Mouse (Mus musculus) kidney, embryonic 16.5 days (tissue): ENCODE measurements around the gene Gm9639. TPM values are rescaled to one million over a fixed set of nuclear protein-coding genes. Genes with fewer than 3 reads are reported as not detected.

Source experiments
- ATAC-seq: fragments of 200-750 bp; cut with Nextera tagmentation; 2 replicates; pipeline ENCODE4 v1.8.0; 2017; ENCODE audit warnings: moderate TSS enrichment; ENCODE audit not compliant: low FRiP score, low TSS enrichment
- H3K27ac ChIP-seq: fragments of 300-500 bp; sonication (generic); 2 replicates; pipeline ENCODE4 v1.5.1; 2014; ENCODE audit warnings: low read length
- H3K27me3 ChIP-seq: fragments of 300-500 bp; sonication (generic); 2 replicates; pipeline ENCODE4 v1.6.1; 2014; ENCODE audit warnings: low read length, control low read depth, mixed read lengths; ENCODE audit not compliant: insufficient read depth
- H3K36me3 ChIP-seq: fragments of 300-500 bp; sonication (generic); 2 replicates; pipeline ENCODE4 v1.6.1; 2014; ENCODE audit warnings: low read length, control low read depth, mixed read lengths; ENCODE audit not compliant: insufficient read depth
- H3K4me1 ChIP-seq: fragments of 300-500 bp; sonication (generic); 2 replicates; pipeline ENCODE4 v1.6.1; 2014; ENCODE audit warnings: low read length, control low read depth, mixed read lengths; ENCODE audit not compliant: insufficient read depth
- H3K4me2 ChIP-seq: fragments of 300-500 bp; sonication (generic); replicated peaks from 2 replicates; pipeline ENCODE4 v1.6.1; 2014; ENCODE audit warnings: low read depth, low read length
- H3K4me3 ChIP-seq: fragments of 300-500 bp; sonication (generic); 2 replicates; pipeline ENCODE4 v1.5.1; 2014; ENCODE audit warnings: mild to moderate bottlenecking, low read length
- H3K9ac ChIP-seq: fragments of 300-500 bp; sonication (generic); replicated peaks from 2 replicates; pipeline ENCODE4 v1.6.1; 2014; ENCODE audit warnings: low read length
- H3K9me3 ChIP-seq: fragments of 300-500 bp; sonication (generic); 2 replicates; pipeline ENCODE4 v1.6.1; 2016; ENCODE audit warnings: low read length, control low read depth
- WGBS: fragments of 180-500 bp; shearing (Covaris S2); extraction: QIAGEN DNeasy Blood & Tissue Kit; methylation state at CpG from one replicate; pipeline ENCODE4 v1.1.7; 2014; 5-methylcytosine and 5-hydroxymethylcytosine counted together
- polyA plus RNA-seq: library from polyadenylated mRNA; unstranded; fragments of >200 nt; fragmentation: Nextera tagmentation; extraction: Ambion mirVana; gene quantifications from 2 replicates; pipeline ENCODE4 v1.2.1, GENCODE M21; 2015

Gm9639 gene
- polyA plus RNA-seq, result not detected in 2 replicates

GRCm38 (mm10) chr10:77794976-77795375, at the start of gene Gm9639:
Gm9639 (minus strand) TSS chr10:77795076.
- WGBS, result 59% methylated on average over 1 of the region's 2 CpGs
- Histone ChIP-seq H3K27ac (no peak within 1 kb of the TSS), H3K36me3 (no peaks in the 10 kb centered on the region), H3K9ac (no peak within 1 kb of the TSS), H3K4me2 (no peak within 1 kb of the TSS), H3K9me3 (no peaks in the 10 kb centered on the region), H3K27me3 (no peaks in the 10 kb centered on the region), H3K4me1 (no peaks in the 10 kb centered on the region), H3K4me3 (no peak within 1 kb of the TSS)
- no peak for ATAC-seq

- WGBS, result 71% methylated on average over 6 of the region's 6 CpGs
- Histone ChIP-seq H3K4me3 (no peak overlapping the region), H3K9ac (no peak overlapping the region), H3K4me1 (no peaks in the 10 kb centered on the region), H3K27ac (no peak overlapping the region), H3K4me2 (no peak overlapping the region), H3K9me3 (peaks cover 6% of the 10 kb centered on the region; the same call in 1 of the 2 replicates), H3K27me3 (no peaks in the 10 kb centered on the region), H3K36me3 (no peaks in the 10 kb centered on the region)
- ATAC-seq, result no peak
These were observed 44.1 kb upstream of the Gm9639 start for GRCm38 (mm10) chr10:77839006-77839405.

- no peak for ATAC-seq
- Histone ChIP-seq H3K27me3 (no peaks in the 10 kb centered on the region), H3K4me1 (no peaks in the 10 kb centered on the region), H3K4me3 (no peak within 1 kb of the TSS), H3K9ac (no peak within 1 kb of the TSS), H3K4me2 (no peak within 1 kb of the TSS), H3K9me3 (no peaks in the 10 kb centered on the region), H3K27ac (no peak within 1 kb of the TSS), H3K36me3 (no peaks in the 10 kb centered on the region)
- 73% methylated on average over 9 of the region's 9 CpGs for WGBS
These were observed 40.8 kb upstream of the Gm9639 start, which contains the start of gene Krtap10-10 for GRCm38 (mm10) chr10:77835647-77836046. Krtap10-10 (plus strand) TSS chr10:77835947.

GRCm38 (mm10) chr10:77826951-77827350, 32.1 kb upstream of the Gm9639 start, which contains the start of gene Krtap10-4:
Krtap10-4 (minus strand) TSS chr10:77827095.
- 69% methylated on average over 6 of the region's 6 CpGs for WGBS
- ATAC-seq, result no peak
- no peak within 1 kb of the TSS for H3K27ac ChIP-seq
- H3K36me3 ChIP-seq, result no peaks in the 10 kb centered on the region
- no peak within 1 kb of the TSS for H3K4me3 ChIP-seq
- no peak within 1 kb of the TSS for H3K9ac ChIP-seq
- no peaks in the 10 kb centered on the region for H3K27me3 ChIP-seq
- no peaks in the 10 kb centered on the region for H3K4me1 ChIP-seq
- no peaks in the 10 kb centered on the region for H3K9me3 ChIP-seq
- no peak within 1 kb of the TSS for H3K4me2 ChIP-seq

GRCm38 (mm10) chr10:77819203-77819602, 24.3 kb upstream of the Gm9639 start:
- no peak overlapping the region for H3K9ac ChIP-seq
- no peak overlapping the region for H3K4me2 ChIP-seq
- no peaks in the 10 kb centered on the region for H3K4me1 ChIP-seq
- no peaks in the 10 kb centered on the region for H3K36me3 ChIP-seq
- H3K27ac ChIP-seq, result no peak overlapping the region
- no peaks in the 10 kb centered on the region for H3K9me3 ChIP-seq
- no peak for ATAC-seq
- WGBS, result 38% methylated on average over 4 of the region's 4 CpGs
- H3K4me3 ChIP-seq, result no peak overlapping the region
- no peaks in the 10 kb centered on the region for H3K27me3 ChIP-seq

GRCm38 (mm10) chr10:77818523-77818922, 23.6 kb upstream of the Gm9639 start:
- Histone ChIP-seq H3K4me1 (no peaks in the 10 kb centered on the region), H3K9ac (no peak overlapping the region), H3K36me3 (no peaks in the 10 kb centered on the region), H3K27ac (no peak overlapping the region), H3K27me3 (no peaks in the 10 kb centered on the region), H3K4me3 (no peak overlapping the region), H3K4me2 (no peak overlapping the region), H3K9me3 (no peaks in the 10 kb centered on the region)
- no peak for ATAC-seq
- 98% methylated on average over 4 of the region's 4 CpGs for WGBS

- Histone ChIP-seq H3K36me3 (no peaks in the 10 kb centered on the region), H3K27ac (no peak overlapping the region), H3K9ac (no peak overlapping the region), H3K27me3 (no peaks in the 10 kb centered on the region), H3K4me2 (no peak overlapping the region), H3K4me3 (no peak overlapping the region), H3K4me1 (no peaks in the 10 kb centered on the region), H3K9me3 (no peaks in the 10 kb centered on the region)
- WGBS, result 41% methylated on average over 5 of the region's 5 CpGs
- ATAC-seq, result no peak
These were observed 20.6 kb upstream of the Gm9639 start for GRCm38 (mm10) chr10:77815514-77815913.

GRCm38 (mm10) chr10:77814382-77814781, 19.5 kb upstream of the Gm9639 start, which contains the start of gene Gm2696:
Gm2696 (plus strand) TSS chr10:77814682.
- Histone ChIP-seq H3K4me3 (no peak within 1 kb of the TSS), H3K27me3 (no peaks in the 10 kb centered on the region), H3K36me3 (no peaks in the 10 kb centered on the region), H3K27ac (no peak within 1 kb of the TSS), H3K9me3 (no peaks in the 10 kb centered on the region; the same call in 1 of the 2 replicates), H3K4me2 (no peak within 1 kb of the TSS), H3K4me1 (no peaks in the 10 kb centered on the region), H3K9ac (no peak within 1 kb of the TSS)
- WGBS, result 60% methylated on average over 4 of the region's 4 CpGs
- no peak for ATAC-seq

- no peaks in the 10 kb centered on the region for H3K27me3 ChIP-seq
- WGBS, result 78% methylated on average over 3 of the region's 5 CpGs
- H3K9me3 ChIP-seq, result no peaks in the 10 kb centered on the region; the same call in 1 of the 2 replicates
- no peak within 1 kb of the TSS for H3K9ac ChIP-seq
- ATAC-seq, result no peak
- no peak within 1 kb of the TSS for H3K4me3 ChIP-seq
- H3K4me1 ChIP-seq, result no peaks in the 10 kb centered on the region
- no peaks in the 10 kb centered on the region for H3K36me3 ChIP-seq
- H3K27ac ChIP-seq, result no peak within 1 kb of the TSS
- H3K4me2 ChIP-seq, result no peak within 1 kb of the TSS
These were observed 16.9 kb upstream of the Gm9639 start, which contains the start of gene Gm9507 for GRCm38 (mm10) chr10:77811743-77812142. Gm9507 (minus strand) TSS chr10:77811843.

- Histone ChIP-seq H3K36me3 (no peaks in the 10 kb centered on the region), H3K4me3 (no peak overlapping the region), H3K9ac (no peak overlapping the region), H3K4me2 (no peak overlapping the region), H3K27ac (no peak overlapping the region), H3K9me3 (no peaks in the 10 kb centered on the region), H3K4me1 (no peaks in the 10 kb centered on the region), H3K27me3 (no peaks in the 10 kb centered on the region)
- 82% methylated on average over 3 of the region's 3 CpGs for WGBS
- no peak for ATAC-seq
These were observed 9.2 kb upstream of the Gm9639 start for GRCm38 (mm10) chr10:77804095-77804494.
